Mouse (Mus musculus): ENCODE data around the gene Hunk.

GRCm38 (mm10) chr16:90505252-90505651, 119.4 kb downstream of the Hunk start:
- TF ChIP-seq EP300 (IDR thresholded peaks at IDR 0.05; ENCODE audit: insufficient read depth, low read depth, low read length) (no peak), POLR2A (IDR thresholded peaks at IDR 0.05; ENCODE audit: insufficient read depth, low read depth, low read length) (no peak), CTCF (IDR thresholded peaks at IDR 0.05) (no peak)
